Mouse (Mus musculus): ENCODE results near the gene Bcl2l13.
A peak's percentile ranks its signal among the peaks of the same experiment; 100 is the strongest.
"Not testable (repeated sequence)": the region's sequence is repeated elsewhere in the genome, so short reads cannot be mapped to it uniquely, and the experiment has no call there.

The Bcl2l13 gene

GRCm38 (mm10) chr6:120835474-120836374 is at the start of gene Bcl2l13:
TSS of gene Bcl2l13 (plus strand) at chr6:120836212.
- peak; percentile 98 for DNase-seq

GRCm38 (mm10) chr6:120788068-120788607 is 47.9 kb upstream of the Bcl2l13 start:
- no peak for DNase-seq

GRCm38 (mm10) chr6:120788904-120789303 is 47.1 kb upstream of the Bcl2l13 start:
- DNase-seq = no peak

- DNase-seq = no peak
Observed at GRCm38 (mm10) chr6:120790153-120790552, 45.9 kb upstream of the Bcl2l13 start.

- DNase-seq = peak; percentile 25
Observed at GRCm38 (mm10) chr6:120790717-120791116, 45.3 kb upstream of the Bcl2l13 start.

GRCm38 (mm10) chr6:120792947-120793346 is 43.1 kb upstream of the Bcl2l13 start:
- no peak for DNase-seq

- no peak for DNase-seq
Observed at GRCm38 (mm10) chr6:120795422-120796086, 40.5 kb upstream of the Bcl2l13 start.

- no peak for DNase-seq
Observed at GRCm38 (mm10) chr6:120796111-120796510, 39.9 kb upstream of the Bcl2l13 start.

- DNase-seq = no peak
Observed at GRCm38 (mm10) chr6:120798019-120798418, 38.0 kb upstream of the Bcl2l13 start.

GRCm38 (mm10) chr6:120798905-120799304 is 37.1 kb upstream of the Bcl2l13 start:
- DNase-seq = no peak

- no peak for DNase-seq
Observed at GRCm38 (mm10) chr6:120799581-120800041, 36.4 kb upstream of the Bcl2l13 start.

GRCm38 (mm10) chr6:120806999-120807737 is 28.8 kb upstream of the Bcl2l13 start:
- no peak for DNase-seq

- DNase-seq = no peak
Observed at GRCm38 (mm10) chr6:120807738-120808081, 28.3 kb upstream of the Bcl2l13 start.

GRCm38 (mm10) chr6:120811999-120812398 is 24.0 kb upstream of the Bcl2l13 start:
- not testable (repeated sequence) for DNase-seq

- peak; percentile 52 for DNase-seq
Observed at GRCm38 (mm10) chr6:120819294-120819693, 16.7 kb upstream of the Bcl2l13 start.

GRCm38 (mm10) chr6:120820144-120820543 is 15.9 kb upstream of the Bcl2l13 start:
- DNase-seq = peak; percentile 48

- DNase-seq = no peak
Observed at GRCm38 (mm10) chr6:120820941-120821340, 15.1 kb upstream of the Bcl2l13 start.

- no peak for DNase-seq
Observed at GRCm38 (mm10) chr6:120821715-120822114, 14.3 kb upstream of the Bcl2l13 start.

- DNase-seq = peak; percentile 97
Observed at GRCm38 (mm10) chr6:120822307-120822928, 13.6 kb upstream of the Bcl2l13 start, which contains the start of gene Atp6v1e1. TSS of gene Atp6v1e1 (minus strand) at chr6:120822793.

GRCm38 (mm10) chr6:120822937-120823614 is 12.9 kb upstream of the Bcl2l13 start:
- DNase-seq = peak; percentile 52

GRCm38 (mm10) chr6:120830056-120830455 is 6.0 kb upstream of the Bcl2l13 start:
- no peak for DNase-seq

Measured in kidney, adult 9 months (tissue).